Mouse (Mus musculus) fat pad, adult 2 months (tissue): Measurements from ENCODE around the gene Pip5k1c.

Experiments
- DNase-seq: peaks from one replicate; pipeline ENCODE4 v3.0.0-alpha.2; 2011; ENCODE audit warnings: low read depth, low spot score; ENCODE audit errors: extremely low read depth

Pip5k1c gene

GRCm38 (mm10) chr10:81292554-81293333, at the start of gene Pip5k1c:
Gene Pip5k1c, plus strand, starts transcription at chr10:81292963.
- peak; percentile 88 for DNase-seq

- no peak for DNase-seq
Observed at GRCm38 (mm10) chr10:81244146-81244545, 48.6 kb upstream of the Pip5k1c start.

GRCm38 (mm10) chr10:81244595-81244994, 48.2 kb upstream of the Pip5k1c start:
- no peak for DNase-seq

- no peak for DNase-seq
Observed at GRCm38 (mm10) chr10:81245166-81245565, 47.6 kb upstream of the Pip5k1c start.

- no peak for DNase-seq
Observed at GRCm38 (mm10) chr10:81247804-81248203, 45.0 kb upstream of the Pip5k1c start.

- DNase-seq = no peak
Observed at GRCm38 (mm10) chr10:81249442-81249841, 43.3 kb upstream of the Pip5k1c start.

- DNase-seq = no peak
Observed at GRCm38 (mm10) chr10:81252424-81253419, 40.0 kb upstream of the Pip5k1c start, which contains the start of gene Matk. Gene Matk, plus strand, starts transcription at chr10:81252935.

- no peak for DNase-seq
Observed at GRCm38 (mm10) chr10:81254886-81255285, 37.9 kb upstream of the Pip5k1c start.

GRCm38 (mm10) chr10:81257158-81258039, 35.4 kb upstream of the Pip5k1c start:
- DNase-seq = no peak

GRCm38 (mm10) chr10:81259225-81259884, 33.4 kb upstream of the Pip5k1c start:
- DNase-seq = no peak

- DNase-seq = no peak
Observed at GRCm38 (mm10) chr10:81261025-81261424, 31.7 kb upstream of the Pip5k1c start.

GRCm38 (mm10) chr10:81265540-81265939, 27.2 kb upstream of the Pip5k1c start:
- DNase-seq = no peak

GRCm38 (mm10) chr10:81266211-81267105, 26.3 kb upstream of the Pip5k1c start, which contains the start of the genes Mrpl54 and Apba3:
Gene Mrpl54, minus strand, starts transcription at chr10:81266934.
Gene Apba3, plus strand, starts transcription at chr10:81266960.
- DNase-seq = no peak

- DNase-seq = no peak
Observed at GRCm38 (mm10) chr10:81268056-81268455, 24.7 kb upstream of the Pip5k1c start.

GRCm38 (mm10) chr10:81268643-81269412, 23.9 kb upstream of the Pip5k1c start:
- DNase-seq = no peak

GRCm38 (mm10) chr10:81272356-81272755, 20.4 kb upstream of the Pip5k1c start:
- no peak for DNase-seq

- DNase-seq = no peak
Observed at GRCm38 (mm10) chr10:81273842-81274241, 18.9 kb upstream of the Pip5k1c start.

- no peak for DNase-seq
Observed at GRCm38 (mm10) chr10:81277676-81278075, 15.1 kb upstream of the Pip5k1c start.
